Mouse (Mus musculus) MEL (cell line): Measurements from ENCODE around the gene Amhr2.

Experiments used
- CHD2 ChIP-seq: IDR thresholded peaks from 2 replicates; pipeline ENCODE4 v1.6.1; 2011; ENCODE audit warnings: low read length, improper control_type of control experiment
- CTCF ChIP-seq, 3 experiments: IDR thresholded peaks in 2 of 3; conservative IDR thresholded peaks in 1 of 3; 2 replicates each; pipeline ENCODE4 v1.5.1; 2011 to 2012; ENCODE audit warnings: low read length in 3 of 3, low read depth in 2 of 3, mild to moderate bottlenecking in 2 of 3, improper control_type of control experiment in 1 of 3, inconsistent platforms in 1 of 3, mixed read lengths in 1 of 3, moderate library complexity in 1 of 3; ENCODE audit not compliant: control insufficient read depth in 1 of 3, insufficient read depth in 1 of 3, poor library complexity in 1 of 3, severe bottlenecking in 1 of 3
- ELF1 ChIP-seq: IDR thresholded peaks from 2 replicates; pipeline ENCODE4 v1.6.1; 2014; ENCODE audit warnings: low read depth, mild to moderate bottlenecking, inconsistent platforms, low read length, improper control_type of control experiment, moderate library complexity
- EP300 ChIP-seq, 2 experiments: IDR thresholded peaks; 2 replicates each; pipeline ENCODE4 v1.6.1; 2011; ENCODE audit warnings: improper control_type of control experiment in 2 of 2, low read length in 2 of 2, low read depth in 1 of 2, mild to moderate bottlenecking in 1 of 2
- USF2 ChIP-seq, 2 experiments: IDR thresholded peaks; 2 replicates each; pipeline ENCODE4 v1.6.1; 2011 to 2012; ENCODE audit warnings: improper control_type of control experiment in 2 of 2, low read length in 2 of 2, borderline replicate concordance in 1 of 2, inconsistent platforms in 1 of 2, low read depth in 1 of 2, mild to moderate bottlenecking in 1 of 2; ENCODE audit not compliant: insufficient read depth in 1 of 2

DNA sequence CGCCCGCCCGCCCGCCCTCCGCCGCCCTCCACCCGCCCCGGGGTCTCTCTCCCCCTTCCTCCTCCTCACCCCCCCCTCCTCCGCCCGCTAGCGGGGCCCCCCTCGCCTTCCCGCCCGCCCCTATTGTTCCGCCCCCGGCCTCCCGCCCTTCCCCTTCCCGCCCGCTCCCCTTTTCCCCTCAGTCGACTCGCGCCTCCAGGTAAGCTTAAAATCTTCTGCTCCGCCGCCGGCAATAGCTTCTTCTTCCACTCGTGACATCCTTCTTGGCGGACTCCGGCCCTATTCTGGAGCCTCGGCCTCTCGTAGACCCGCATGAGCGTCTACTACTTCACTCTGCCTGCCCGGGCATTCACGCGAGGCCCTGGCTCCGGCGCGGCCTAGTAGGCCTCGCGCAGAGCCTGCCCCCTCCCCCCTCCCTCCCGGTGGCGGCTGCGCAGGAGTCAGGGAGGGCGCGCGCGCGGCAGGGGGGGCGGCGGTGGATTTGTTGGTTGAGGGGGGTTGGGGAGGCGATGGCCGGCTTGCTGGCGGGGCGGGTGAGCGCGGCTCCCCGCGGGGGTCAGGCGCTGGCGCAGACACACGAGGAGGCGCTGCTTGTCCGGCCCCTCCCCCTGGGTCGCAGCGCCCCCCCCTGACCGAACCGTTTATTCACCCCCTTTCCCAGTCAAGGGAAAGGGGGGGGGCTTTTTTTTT lies 25.6 kb downstream of the Amhr2 start:
- TF ChIP-seq CHD2 (no peak; the same call in 1 of the 2 replicates), USF2 (IDR thresholded peaks at IDR 0.05; ENCODE audit: borderline replicate concordance in 1 of 2, insufficient read depth in 1 of 2, low read depth in 1 of 2, low read length in 2 of 2) (no peak), CTCF (IDR thresholded peaks at IDR 0.05 in 2 of 3, conservative IDR thresholded peaks at IDR 0.05 in 1 of 3; ENCODE audit: control insufficient read depth in 1 of 3, insufficient read depth in 1 of 3, low read depth in 2 of 3, low read length in 3 of 3, poor library complexity in 1 of 3, severe bottlenecking in 1 of 3) (peak in 2 of 3 experiments; percentile 50 to 69; a peak in 4 of 6 replicates), ELF1 (peak; percentile 35; the same call in 1 of the 2 replicates), EP300 (IDR thresholded peaks at IDR 0.05; ENCODE audit: low read depth in 1 of 2, low read length in 2 of 2) (no peak)
